Mouse (Mus musculus): ENCODE data around the gene Mtor. TPM values are rescaled to one million over a fixed set of nuclear protein-coding genes. Genes with fewer than 3 reads are reported as not detected.

Mtor gene
- polyA plus RNA-seq, 1 experiment, result 41.1 TPM

DNA sequence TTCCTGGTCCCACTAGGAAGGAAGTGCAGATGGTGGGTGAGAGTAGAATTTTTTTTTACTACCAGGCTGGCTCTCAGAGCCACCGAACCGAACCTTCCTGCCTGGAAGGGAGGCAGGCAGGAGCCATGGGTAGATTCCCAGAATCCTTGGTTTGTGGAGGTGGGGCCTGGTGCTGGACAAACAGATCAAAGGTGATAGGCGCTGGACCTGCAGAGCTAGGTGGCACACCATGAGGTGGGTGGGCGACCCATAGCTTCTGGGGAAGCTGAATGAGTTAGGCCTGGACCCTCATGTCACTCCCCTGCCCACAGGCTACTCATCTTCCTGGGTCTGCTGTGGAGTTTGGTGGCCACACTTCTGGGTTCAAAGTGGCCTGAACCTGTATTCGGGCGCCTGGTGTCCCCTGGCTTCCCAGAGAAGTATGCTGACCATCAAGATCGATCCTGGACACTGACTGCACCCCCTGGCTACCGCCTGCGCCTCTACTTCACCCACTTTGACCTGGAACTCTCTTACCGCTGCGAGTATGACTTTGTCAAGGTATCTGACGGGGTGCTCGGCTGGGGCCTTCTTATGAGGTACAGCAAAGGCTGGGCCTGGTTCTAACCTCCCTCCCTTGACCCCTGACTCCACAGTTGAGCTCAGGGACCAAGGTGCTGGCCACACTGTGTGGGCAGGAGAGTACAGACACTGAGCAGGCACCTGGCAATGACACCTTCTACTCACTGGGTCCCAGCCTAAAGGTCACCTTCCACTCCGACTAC, 154.1 kb downstream of the Mtor start, which contains the start of gene Masp2:
Masp2 (plus strand) TSS at position 198 of the 764 bp plus-strand sequence.
- TF ChIP-seq POLR2A (IDR thresholded peaks at IDR 0.05; ENCODE audit: borderline replicate concordance, extremely low read depth, insufficient read depth, insufficient read length, poor library complexity, severe bottlenecking), result no peak
- DNase-seq (ENCODE audit: low read depth), result no peak

DNA sequence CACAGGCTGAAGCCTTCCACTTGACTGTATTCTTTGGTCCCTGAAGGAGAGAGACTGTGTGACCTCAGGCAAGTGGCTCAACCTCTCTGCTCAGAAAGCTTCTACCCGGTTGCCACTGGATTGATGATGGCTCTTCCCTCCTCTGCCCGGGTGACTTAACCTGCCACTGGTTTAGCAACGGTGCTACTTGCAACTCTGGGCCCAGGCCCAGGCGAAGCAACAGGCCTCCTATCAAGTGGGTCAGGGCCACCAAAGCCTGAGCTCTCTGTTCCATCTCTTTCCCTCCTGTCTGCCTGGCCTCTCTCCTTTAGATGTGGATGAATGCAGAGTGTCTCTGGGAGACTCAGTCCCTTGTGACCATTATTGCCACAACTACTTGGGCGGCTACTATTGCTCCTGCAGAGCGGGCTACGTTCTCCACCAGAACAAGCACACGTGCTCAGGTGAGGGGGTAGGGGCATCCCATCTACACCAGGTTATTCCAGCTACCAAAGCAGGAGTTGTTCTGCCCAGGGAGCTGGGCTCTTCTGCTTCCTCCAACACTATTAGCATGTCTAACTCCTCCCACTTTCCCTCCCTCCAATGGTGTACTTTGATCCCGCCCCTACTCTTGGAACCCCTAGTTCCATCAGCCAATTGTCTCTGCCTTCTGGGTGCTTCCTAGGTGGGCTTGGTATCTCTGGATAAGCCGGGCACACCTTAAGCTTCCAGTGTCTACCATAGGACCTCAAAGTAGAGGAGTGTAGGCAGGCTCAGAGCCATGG, 155.1 kb downstream of the Mtor start:
- TF ChIP-seq POLR2A (IDR thresholded peaks at IDR 0.05; ENCODE audit: borderline replicate concordance, extremely low read depth, insufficient read depth, insufficient read length, poor library complexity, severe bottlenecking) (no peak), CTCF (IDR thresholded peaks at IDR 0.05; ENCODE audit: borderline replicate concordance, extremely low read depth, insufficient read depth, insufficient read length) (no peak)
- no peak for DNase-seq (ENCODE audit: low read depth)

DNA sequence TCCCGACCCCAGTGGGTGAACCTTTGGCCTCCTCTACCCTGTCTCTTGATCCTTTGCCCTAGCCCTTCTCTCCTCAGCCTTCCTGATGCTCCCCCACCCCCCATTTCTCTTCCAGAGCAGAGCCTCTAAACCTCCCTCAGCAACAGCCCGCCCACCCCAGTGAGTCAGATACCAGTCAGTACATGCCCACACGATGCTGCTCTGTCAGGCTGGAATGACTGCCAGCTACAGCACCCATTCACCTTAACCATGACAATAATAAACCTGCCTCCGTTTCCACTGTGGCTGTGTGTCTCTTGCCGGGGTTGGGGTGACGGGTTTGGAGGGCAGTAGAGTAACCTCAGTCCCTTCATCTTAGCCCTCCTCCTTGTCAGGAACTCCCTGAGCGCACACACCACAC, 155.7 kb downstream of the Mtor start:
- no peak for DNase-seq (ENCODE audit: low read depth)
- TF ChIP-seq POLR2A (IDR thresholded peaks at IDR 0.05; ENCODE audit: borderline replicate concordance, extremely low read depth, insufficient read depth, insufficient read length, poor library complexity, severe bottlenecking), result no peak
- no peak for TF ChIP-seq CTCF (IDR thresholded peaks at IDR 0.05; ENCODE audit: borderline replicate concordance, extremely low read depth, insufficient read depth, insufficient read length)

DNA sequence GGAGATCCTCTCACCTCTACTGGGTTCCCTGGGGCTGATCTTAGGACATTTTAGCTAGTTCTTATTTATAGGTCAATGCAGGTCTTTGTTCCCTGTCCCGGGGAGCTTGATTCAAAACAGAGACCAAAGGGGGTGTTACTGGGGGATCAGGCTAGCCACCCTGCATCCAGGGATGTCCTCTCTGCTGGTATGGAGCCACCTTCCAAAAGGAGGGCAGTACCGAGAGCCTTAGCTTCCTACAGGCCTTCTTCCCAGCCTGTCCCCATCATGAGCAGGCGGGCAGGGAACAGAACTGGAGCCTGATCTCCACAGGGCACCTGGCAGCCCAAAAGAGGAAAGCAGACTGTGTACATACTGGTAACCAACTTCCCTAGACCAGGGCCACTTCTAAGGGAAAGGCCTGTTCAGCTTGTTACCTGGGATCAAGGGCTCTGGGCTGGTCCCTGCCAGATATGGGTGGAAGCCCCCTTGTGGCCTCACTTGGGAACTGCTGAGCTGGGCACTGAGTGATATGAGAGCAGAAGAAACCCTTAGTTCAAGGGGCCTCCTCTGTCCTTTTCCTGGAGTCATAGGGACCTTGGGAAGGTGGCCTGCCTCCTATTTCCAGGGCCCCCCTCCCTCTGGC, 156.2 kb downstream of the Mtor start:
- peak; percentile 59 for DNase-seq (ENCODE audit: low read depth)

More for the DNA sequence above, 156.2 kb downstream of the Mtor start:
- TF ChIP-seq CTCF (IDR thresholded peaks at IDR 0.05; ENCODE audit: borderline replicate concordance, extremely low read depth, insufficient read depth, insufficient read length), result peak; percentile 78
- TF ChIP-seq POLR2A (IDR thresholded peaks at IDR 0.05; ENCODE audit: borderline replicate concordance, extremely low read depth, insufficient read depth, insufficient read length, poor library complexity, severe bottlenecking), result no peak

Other genes starting within 250 kb of the Mtor start
- gene Disp3, start 160.6 kb upstream of the Mtor start, polyA plus RNA-seq (2012; rRNA removed), result 25.2 and 28.4 TPM in 2 replicates
- 15.8 and 16.7 TPM in 2 replicates for gene Ubiad1, start 3.8 kb upstream of the Mtor start, polyA plus RNA-seq (2012; rRNA removed)
- gene Angptl7, start 51.8 kb downstream of the Mtor start, polyA plus RNA-seq (2012; rRNA removed), result 0.05 and 0.08 TPM in 2 replicates
- gene Exosc10, start 109.8 kb downstream of the Mtor start, polyA plus RNA-seq (2012; rRNA removed), result 59.7 and 71.3 TPM in 2 replicates
- 96.7 and 108 TPM in 2 replicates for gene Srm, start 142.9 kb downstream of the Mtor start, polyA plus RNA-seq (2012; rRNA removed)
- gene Masp2, start 153.9 kb downstream of the Mtor start, polyA plus RNA-seq (2012; rRNA removed), result 1.6 and 2.6 TPM in 2 replicates
- gene Tardbp, start 178.4 kb downstream of the Mtor start, polyA plus RNA-seq (2012; rRNA removed), result 438 and 625 TPM in 2 replicates
- not detected in 2 replicates for gene Gm572, start 194.7 kb downstream of the Mtor start, polyA plus RNA-seq (2012; rRNA removed)

Measured in brain, embryonic 14.5 days (tissue).